Mouse (Mus musculus): ENCODE measurements at regions not wholly inside any gene's neighbourhood (a gene's known extent, or its start where the extent isn't known, plus 50 kb on each side); places are given as distances from the start of the nearest gene placed in this dataset.

DNA sequence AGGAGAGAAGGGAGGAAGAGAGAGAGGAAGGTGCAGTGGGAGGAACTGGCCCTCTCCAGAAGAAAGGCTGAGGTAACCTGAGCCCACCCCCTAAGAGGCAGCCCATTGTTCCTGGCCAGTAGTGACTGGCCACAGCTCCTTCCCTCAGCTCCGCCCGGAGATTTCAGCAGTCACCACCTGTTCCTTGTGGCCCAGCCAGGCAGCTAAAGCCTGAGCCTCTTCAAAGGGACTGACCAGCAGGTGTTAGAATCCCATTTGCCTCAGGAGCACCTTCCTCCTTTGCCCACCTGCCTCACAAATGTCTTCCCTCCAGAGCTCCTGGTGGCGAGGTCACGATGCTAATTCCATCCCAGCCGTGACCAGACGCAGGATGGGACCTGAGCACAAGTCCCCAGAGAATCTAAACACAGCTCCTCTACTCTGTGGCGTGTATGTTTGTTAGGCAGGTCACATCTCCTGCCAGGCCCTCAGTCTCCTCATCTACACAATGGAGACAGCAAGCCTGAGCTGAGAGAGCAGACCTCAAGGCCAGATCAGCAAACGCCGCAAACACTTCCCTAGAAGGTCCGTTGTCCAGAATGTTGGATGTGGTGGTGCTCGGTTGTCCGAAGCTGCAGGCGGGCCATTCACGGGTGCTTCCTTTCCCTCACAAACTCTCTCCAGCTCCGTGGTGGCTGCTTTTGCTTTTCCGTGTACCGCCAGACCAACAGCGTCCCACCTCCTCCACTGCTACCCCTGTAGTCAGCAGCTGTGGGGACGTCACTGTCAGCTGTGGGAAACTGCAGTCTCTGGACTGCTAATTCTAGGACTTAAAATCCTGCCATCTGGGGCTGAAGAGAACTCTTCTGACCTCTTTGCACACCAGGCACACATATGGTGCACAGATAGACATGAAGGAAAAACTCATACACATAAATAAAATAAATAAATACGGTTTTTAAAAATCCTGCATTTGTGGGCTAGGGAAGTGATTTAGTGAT lies 145.8 kb upstream of the Rad23b start:
- DNase-seq (ENCODE audit: low spot score in 2 of 2), result no peak

DNA sequence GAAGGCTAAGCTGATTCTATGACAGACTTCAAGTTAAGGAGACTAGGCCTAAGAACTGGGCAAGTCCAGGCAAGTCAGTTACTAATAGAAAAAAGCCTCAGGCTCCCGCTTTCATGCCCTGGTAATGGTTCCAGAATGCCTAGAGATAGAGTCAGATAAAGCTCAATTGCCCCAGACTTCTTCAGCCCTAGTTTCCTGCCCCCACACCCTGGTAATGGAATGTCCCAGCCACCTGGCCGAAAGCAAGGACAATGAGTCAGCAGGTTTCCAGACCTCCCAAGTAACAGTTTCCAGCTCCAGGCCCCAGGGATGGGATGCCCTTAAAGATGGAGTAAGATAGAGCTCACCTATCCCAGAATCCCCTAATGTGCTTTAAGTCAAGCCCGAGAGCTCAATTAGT lies 143.6 kb upstream of the Rad23b start:
- DNase-seq (ENCODE audit: low spot score in 2 of 2), result no peak

DNA sequence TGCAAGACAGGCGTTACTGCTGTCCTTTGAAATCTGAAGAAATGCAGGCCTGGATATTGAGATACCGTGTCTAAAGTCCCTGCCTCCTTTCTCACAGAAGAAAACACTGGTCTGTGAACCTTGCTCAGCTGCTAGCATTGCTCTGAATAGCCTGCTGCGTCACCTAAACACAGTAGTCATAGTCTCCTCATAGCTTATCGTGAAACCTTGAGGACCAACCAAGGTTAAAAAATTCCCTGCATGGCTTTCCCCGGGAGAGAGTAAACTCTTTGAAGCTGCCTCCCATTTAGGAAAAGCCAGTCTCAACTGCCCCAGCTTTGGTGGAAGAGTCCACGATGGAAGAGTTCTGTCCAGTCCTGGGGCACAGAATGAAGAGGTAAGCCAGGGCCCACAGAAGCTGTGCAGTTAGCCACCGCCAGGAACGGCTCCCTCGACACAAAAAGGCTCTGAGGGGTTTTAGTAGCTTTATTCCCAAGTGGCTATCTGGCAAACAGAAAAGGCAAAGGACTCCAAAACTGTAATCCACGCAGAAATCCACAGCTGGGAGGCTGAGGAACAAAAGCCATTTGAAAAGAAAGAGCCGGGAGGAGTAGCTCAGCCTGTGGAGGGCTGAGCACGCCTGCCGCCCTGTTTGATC lies 142.0 kb upstream of the Rad23b start:
- DNase-seq (ENCODE audit: low spot score in 2 of 2), result no peak

- no peak for DNase-seq (ENCODE audit: low spot score in 2 of 2)
Measured at GRCm38 (mm10) chr4:55208386-55209345, 141.2 kb upstream of the Rad23b start.

GRCm38 (mm10) chr4:55215425-55216174 lies 134.2 kb upstream of the Rad23b start:
- no peak for DNase-seq (ENCODE audit: low spot score in 2 of 2)

DNA sequence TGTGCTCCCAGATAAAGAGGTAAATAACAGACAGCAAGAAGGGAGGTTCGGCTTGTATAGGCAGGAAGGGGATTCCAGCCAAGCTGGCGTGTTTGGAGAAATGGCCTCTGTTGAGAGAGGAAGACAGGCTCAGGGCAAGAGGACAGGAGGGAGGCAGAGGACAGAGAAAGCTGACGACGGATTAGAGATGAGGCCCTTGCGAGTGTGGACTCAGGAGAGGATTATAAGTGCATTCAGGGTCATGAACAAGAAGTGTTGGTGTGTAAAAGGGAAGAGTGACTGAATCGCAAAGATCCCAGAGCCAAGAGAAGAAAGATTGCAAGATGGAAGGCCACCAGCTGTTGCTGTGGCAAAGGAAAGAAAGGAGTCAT lies 133.7 kb upstream of the Rad23b start:
- no peak for DNase-seq (ENCODE audit: low spot score in 2 of 2)

GRCm38 (mm10) chr4:55225766-55226165 lies 124.1 kb upstream of the Rad23b start:
- DNase-seq (ENCODE audit: low spot score in 2 of 2), result no peak

GRCm38 (mm10) chr4:55227394-55227793 lies 122.4 kb upstream of the Rad23b start:
- no peak for DNase-seq (ENCODE audit: low spot score in 2 of 2)

- DNase-seq (ENCODE audit: low spot score in 2 of 2), result no peak
Measured at GRCm38 (mm10) chr4:55231522-55231921, 118.3 kb upstream of the Rad23b start.

GRCm38 (mm10) chr4:55237856-55238255 lies 112.0 kb upstream of the Rad23b start:
- no peak for DNase-seq (ENCODE audit: low spot score in 2 of 2)

GRCm38 (mm10) chr4:55240450-55240849 lies 109.4 kb upstream of the Rad23b start:
- peak; percentile 55 to 61 for DNase-seq (ENCODE audit: low spot score in 2 of 2)

DNA sequence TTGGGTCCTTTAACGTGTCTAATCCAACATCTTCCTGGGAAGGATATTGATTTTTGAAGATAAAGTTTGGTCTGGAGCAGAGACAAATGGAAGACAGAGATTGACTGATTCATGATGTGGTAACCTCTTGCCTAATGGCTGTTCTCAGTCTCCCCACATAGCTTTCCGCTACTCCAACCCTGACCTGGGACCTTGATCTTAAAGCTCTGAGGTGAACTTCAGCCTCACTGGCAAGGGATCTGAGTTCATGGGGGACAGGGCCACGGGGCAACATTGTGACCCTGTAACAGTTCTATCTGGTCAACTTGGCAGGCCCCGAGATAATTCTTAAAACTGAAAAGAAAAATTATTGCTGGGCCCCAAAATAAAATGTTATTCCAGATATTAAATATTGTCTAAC lies 107.5 kb upstream of the Rad23b start:
- DNase-seq (ENCODE audit: low spot score in 2 of 2), result no peak

DNA sequence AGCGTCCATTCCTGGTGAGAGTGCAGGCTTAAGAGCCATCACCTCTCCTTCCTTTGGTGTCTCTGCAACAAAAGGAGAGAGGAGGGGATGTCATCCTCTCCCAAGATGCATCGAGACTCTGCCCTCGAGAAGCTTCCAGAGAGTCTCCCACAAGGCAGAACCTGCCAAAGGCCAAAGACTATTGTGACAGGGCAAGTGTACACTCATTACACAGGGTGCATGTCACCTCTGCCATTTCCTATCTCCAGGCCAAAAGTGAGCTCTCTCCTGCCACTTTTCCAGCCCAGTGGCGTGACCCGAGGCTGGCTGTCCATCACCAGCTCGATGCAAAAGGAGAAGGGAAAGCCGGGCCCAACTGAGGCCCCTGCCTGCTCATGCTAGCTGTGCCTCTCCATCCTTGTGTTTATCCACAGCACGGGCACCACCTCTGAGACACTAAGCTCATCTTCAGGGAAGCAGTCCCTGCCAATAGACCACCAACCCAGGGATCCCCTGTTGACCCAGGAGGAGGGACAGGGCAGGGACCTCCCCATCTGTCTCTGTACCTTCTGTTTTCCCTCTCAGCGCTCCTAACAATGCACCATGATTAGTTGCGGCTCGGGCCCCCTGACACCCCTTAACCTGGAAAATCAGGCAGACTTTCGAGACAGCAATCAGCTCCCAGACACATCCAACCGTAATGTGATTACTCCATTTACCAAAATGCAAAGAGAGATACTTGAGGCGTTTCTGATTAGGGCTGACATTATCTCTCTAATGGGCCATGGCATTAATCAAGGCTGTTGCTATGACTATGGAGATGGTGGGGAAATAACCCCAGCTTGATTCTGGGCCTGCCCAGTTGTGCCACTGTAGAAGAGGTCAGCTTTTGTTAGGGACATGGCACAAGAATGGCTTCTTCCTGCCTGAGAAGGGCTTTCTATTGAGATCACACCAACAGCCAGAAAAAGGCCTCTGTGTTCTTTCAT lies 106.5 kb upstream of the Rad23b start:
- DNase-seq (ENCODE audit: low spot score in 2 of 2), result no peak

DNA sequence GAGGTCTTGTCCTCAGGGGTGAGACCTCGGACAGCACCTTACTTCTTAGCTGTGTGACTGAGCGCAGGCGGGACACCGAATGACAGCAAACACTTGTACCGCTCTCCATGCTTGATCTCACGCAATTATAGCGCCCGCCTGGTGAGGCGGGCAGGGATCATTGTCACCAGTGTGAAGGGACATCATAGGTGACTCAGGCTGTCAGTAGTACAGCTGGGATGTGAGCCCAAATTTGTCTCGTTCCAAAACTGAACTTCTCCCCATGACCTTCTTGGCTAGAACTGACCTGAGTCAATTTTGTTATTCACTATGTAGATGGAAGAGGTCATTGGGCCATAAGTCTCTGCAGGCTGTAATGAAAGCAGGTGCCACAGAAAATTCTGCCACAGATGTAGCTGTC lies 104.1 kb upstream of the Rad23b start:
- no peak for DNase-seq (ENCODE audit: low spot score in 2 of 2)

GRCm38 (mm10) chr4:55250334-55250733 lies 99.5 kb upstream of the Rad23b start:
- DNase-seq (ENCODE audit: low spot score in 2 of 2), result no peak

DNA sequence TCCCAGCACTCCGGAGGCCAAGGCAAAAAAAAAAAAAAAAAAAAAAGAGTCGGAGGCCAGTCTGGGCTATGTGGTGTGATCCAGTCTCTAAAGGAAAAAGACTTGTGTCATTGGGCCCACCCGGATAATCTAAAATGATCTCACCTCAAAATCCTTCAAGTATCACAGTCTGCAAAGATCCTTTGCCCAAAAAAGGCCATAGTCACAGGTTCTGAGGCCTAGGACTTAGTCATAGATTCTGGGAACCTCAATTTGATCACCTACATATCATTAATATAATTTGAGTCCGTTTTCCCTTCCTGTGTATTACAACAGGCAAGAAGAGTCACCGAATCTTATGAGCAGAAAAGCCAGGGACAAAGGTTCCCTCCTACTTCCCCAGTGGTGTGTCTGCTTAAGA lies 98.3 kb upstream of the Rad23b start:
- DNase-seq (ENCODE audit: low spot score in 2 of 2), result no peak

DNA sequence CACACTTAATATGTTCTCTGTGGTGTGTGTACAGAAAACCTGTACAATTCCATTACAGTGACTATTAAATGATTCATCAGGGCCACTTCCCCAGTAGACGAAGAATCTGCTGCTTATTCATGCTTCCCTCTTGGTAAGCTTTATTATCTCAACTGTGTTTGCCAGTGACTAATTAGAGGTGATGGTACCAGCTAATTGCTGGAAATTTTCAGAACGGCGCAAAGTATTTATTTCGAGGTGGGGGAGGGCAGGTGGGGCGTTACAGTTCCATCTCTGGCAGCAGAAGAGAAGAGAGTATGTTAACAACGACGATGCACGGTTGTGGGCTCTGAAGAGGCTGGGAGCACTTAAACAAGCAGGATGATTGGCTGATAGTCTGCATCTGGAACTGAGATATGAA lies 96.1 kb upstream of the Rad23b start:
- no peak for DNase-seq (ENCODE audit: low spot score in 2 of 2)

- DNase-seq (ENCODE audit: low spot score in 2 of 2), result no peak
Measured at GRCm38 (mm10) chr4:55271965-55272630, 77.7 kb upstream of the Rad23b start.

Measured in adrenal gland, postnatal 4 days (tissue).